Mouse (Mus musculus) heart, postnatal 14 days (tissue): ENCODE measurements around the gene Nthl1. TPM values are rescaled to one million over a fixed set of nuclear protein-coding genes. Genes with fewer than 3 reads are reported as not detected.
"Not testable (repeated sequence)": the region's sequence is repeated elsewhere in the genome, so short reads cannot be mapped to it uniquely, and the experiment has no call there.

Experiments used
- DNase-seq, 2 experiments: peaks; one replicate each; pipeline ENCODE4 v3.0.0; 2021 to 2022
- intact Hi-C: fragments of 180-260 bp; cut with DNase I; formaldehyde crosslinking; loops from one replicate; pipeline ENCODE4 v1.15.1; 2025
- total RNA-seq, 2 experiments: library from RNA; stranded (reverse); gene quantifications; 2 replicates each; pipeline ENCODE4 v1.2.3; 2021

Nthl1 gene
- total RNA-seq, 2 experiments from 2014 or later: 2.1 to 4.1 TPM

GRCm38 (mm10) chr17:24647493-24647892 is 15.0 kb downstream of the Nthl1 start:
- intact Hi-C loops: no loop called here
- DNase-seq: peak in 1 of 2 experiments; percentile 19

- intact Hi-C loops: no loop called here
- no peak for DNase-seq
These were observed 16.4 kb downstream of the Nthl1 start for GRCm38 (mm10) chr17:24648731-24649377.

GRCm38 (mm10) chr17:24649581-24650069 is 17.1 kb downstream of the Nthl1 start:
- peak; percentile 71 to 74 for DNase-seq
- intact Hi-C loops: loop anchor here (2.0 to 5.0 kb wide), 2 partner anchors 17 to 32 kb away; partner anchors contain the start of genes Nthl1 and Tsc2

DNA sequence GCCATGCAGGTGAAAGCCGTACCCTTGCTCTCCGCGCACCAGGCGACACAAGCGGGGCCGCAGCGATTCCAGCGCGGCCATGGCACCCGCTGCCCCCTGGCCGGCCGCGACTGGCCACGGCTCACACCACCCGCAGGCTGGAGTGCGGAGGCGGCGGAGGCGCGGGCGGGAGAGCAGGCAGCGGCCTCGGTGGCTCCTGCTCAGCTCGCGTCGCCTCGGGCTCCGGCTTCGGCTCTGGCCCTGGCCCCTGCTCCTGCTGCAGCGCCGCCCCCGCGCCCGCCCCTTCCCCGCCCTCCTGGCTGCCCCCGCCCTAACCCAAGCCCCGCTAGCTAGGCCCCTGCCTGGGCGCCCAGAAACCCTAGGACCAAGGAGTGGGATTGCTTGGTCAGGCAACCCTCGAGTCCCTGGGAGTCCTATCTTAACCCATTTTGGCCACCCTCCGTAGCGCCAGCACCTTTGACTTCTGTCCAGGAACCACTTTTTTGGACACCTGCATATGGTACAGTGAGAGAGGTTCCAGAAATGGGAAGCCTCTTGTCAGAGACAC is 17.7 kb downstream of the Nthl1 start, which contains the start of gene Slc9a3r2:
TSS of gene Slc9a3r2 (minus strand) at position 258 of the 547 bp plus-strand sequence.
- peak; percentile 70 to 83 for DNase-seq
- intact Hi-C loops: loop anchor here (2.0 to 5.0 kb wide), 2 partner anchors 17 to 33 kb away; partner anchors contain the start of genes Nthl1 and Tsc2

GRCm38 (mm10) chr17:24650766-24651165 is 18.3 kb downstream of the Nthl1 start:
- no peak for DNase-seq
- intact Hi-C loops: loop anchor here (2.0 to 5.0 kb wide), 2 partner anchors 18 to 33 kb away; partner anchors contain the start of genes Nthl1 and Tsc2

GRCm38 (mm10) chr17:24651835-24652234 is 19.4 kb downstream of the Nthl1 start:
- intact Hi-C loops: loop anchor here (2.0 to 5.0 kb wide), 2 partner anchors 19 to 35 kb away; partner anchors contain the start of genes Nthl1 and Tsc2
- no peak for DNase-seq

DNA sequence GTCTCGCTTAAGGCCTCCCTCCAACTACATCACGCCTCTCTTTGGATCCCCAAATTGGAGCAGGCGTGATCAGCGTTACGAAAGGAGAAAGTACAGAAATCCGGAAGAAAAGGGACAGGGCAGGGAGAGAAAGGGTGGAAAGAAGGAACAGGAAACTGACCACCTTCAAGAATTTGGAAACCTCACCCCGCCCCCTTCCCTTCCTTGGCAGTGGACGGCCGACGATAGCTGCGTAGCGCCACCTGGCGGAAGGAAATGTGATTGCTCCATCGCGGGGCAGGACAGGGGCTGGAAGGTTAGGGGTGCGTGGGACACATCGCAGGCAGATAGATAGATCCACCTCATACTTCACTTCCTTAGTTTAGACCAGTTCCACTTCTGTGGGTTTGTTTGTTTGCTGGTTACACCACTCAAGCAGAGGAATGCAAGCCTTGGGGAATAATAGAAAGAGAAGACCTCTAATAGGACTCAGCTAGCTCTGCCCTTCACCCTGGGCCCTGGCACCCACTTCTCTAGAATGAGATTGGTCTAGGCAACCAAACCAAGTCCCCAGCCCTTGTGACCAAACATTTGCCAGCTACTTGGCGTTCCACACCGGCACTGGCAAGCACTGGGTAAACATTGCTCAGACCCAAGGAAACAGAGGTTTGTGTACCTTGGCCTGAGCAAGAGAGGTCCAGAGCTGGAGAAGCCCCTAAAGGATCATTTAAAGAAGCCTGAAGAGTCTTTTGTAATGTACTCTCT is 21.7 kb downstream of the Nthl1 start:
- intact Hi-C loops: loop anchor here (1.0 to 5.0 kb wide), 3 partner anchors 26 to 115 kb away; no protein-coding TSS in a partner anchor

DNA sequence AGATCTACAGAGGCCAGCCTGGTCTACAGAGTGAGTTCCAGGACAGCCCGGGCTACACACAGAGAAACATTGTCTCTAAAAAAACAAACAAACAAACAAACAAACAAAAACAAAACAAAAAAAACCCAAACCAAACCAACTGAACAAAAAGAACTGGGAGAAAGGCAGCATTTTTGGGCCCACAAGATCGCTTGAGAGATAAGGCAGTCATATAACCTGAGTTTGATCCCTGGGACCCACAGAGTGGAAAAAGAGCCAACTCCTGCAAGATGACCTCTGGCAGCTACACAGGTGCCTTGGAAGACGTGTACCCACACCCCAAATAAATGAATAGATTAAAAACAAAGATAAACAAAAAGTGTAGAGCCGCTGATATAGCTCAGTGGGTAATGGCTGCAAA is 22.5 kb downstream of the Nthl1 start:
- intact Hi-C loops: loop anchor here (1.0 to 5.0 kb wide), 3 partner anchors 27 to 116 kb away; no protein-coding TSS in a partner anchor

More for the DNA sequence above, 21.7 kb downstream of the Nthl1 start:
- DNase-seq: peak; percentile 80 to 88

DNA sequence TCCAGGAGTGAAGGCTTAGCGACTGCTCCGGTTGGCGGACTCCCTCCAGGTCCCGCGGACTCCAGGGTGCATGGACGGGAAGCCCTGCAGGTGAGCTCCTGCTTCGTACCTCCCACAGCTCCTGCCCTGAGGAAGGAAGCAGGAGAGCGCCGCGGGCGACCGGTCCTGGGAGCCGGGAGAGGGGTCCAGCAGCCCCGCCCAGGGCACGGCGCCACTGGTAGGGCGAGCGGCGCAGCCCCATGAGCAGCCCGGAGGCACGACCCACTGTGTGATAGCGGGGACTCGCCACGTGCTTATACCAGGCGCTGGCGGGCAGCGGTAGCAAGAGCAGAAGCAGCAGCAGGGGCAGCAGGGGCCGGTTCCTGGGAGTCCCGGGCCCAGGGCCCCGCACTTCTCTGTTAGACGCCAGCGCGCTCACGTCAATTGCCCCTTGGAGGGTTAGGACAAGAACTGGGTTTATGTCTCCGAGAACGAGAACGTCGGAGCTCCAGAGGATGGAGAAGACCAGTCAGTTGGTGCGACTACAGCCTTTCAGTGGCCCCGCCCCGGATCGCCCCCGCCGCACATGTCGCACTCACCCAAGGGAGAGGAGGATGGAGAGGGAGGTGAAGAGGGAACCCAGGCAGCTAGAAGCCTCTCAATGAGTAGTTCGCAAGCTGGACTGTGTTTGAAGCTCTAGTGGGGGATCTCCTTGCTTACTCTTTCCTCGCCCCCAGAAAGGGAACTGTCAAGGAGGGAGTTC is 25.7 kb downstream of the Nthl1 start, which contains the start of gene Npw:
TSS of gene Npw (minus strand) at position 441 of the 742 bp plus-strand sequence.
- DNase-seq: peak; percentile 23 to 34
- intact Hi-C loops: no loop called here

More for the DNA sequence above, 22.5 kb downstream of the Nthl1 start:
- no peak for DNase-seq

DNA sequence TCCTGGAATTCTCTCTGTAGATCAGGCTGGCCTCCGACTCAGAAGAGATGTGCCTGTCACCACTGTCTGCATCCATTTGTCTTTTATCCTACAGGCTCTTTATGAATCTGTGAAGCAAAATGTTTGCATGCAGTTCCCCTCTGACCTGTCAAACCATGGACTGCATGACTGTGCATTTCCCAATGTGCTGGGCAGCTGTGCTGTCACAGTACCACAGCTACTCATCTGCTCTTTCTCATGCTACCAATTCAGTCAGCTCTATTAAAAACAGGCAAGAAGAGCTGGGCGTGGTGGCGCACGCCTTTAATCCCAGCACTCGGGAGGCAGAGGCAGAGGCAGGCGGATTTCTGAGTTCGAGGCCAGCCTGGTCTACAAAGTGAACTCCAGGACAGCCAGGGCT is 34.5 kb downstream of the Nthl1 start:
- DNase-seq, intact Hi-C loops: not testable (repeated sequence)

GRCm38 (mm10) chr17:24667416-24667815 is 34.9 kb downstream of the Nthl1 start:
- DNase-seq: peak; percentile 53 to 63
- intact Hi-C loops: no loop called here

DNA sequence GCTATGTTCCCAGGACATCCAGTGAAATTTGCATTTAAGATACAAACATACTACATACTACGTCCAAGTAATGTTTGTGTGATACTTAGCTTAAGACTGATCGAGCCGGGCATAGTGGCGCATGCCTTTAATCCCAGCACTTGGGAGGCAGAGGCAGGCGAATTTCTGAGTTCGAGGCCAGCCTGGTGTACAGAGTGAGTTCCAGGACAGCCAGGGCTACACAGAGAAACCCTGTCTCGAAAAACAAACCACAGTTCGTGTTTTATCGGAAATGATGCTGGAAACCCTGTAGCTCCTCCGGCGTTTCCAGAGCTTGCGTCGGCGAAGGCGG is 36.7 kb downstream of the Nthl1 start:
- intact Hi-C loops, DNase-seq: not testable (repeated sequence)

- intact Hi-C loops: loop anchor here (2.0 kb wide), 1 partner anchor 23 kb away; no protein-coding TSS in a partner anchor
- peak; percentile 98 to 99 for DNase-seq
These were observed 37.2 kb downstream of the Nthl1 start, which contains the start of gene Zfp598 for GRCm38 (mm10) chr17:24669545-24670245. Gene Zfp598, plus strand, starts transcription at chr17:24669687.

- no peak for DNase-seq
- intact Hi-C loops: loop anchor here (2.0 kb wide), 1 partner anchor 22 kb away; no protein-coding TSS in a partner anchor
These were observed 37.9 kb downstream of the Nthl1 start for GRCm38 (mm10) chr17:24670246-24670844.

- DNase-seq: no peak
- intact Hi-C loops: loop anchor here (2.0 kb wide), 1 partner anchor 21 kb away; no protein-coding TSS in a partner anchor
These were observed 38.9 kb downstream of the Nthl1 start for GRCm38 (mm10) chr17:24671346-24671745.

GRCm38 (mm10) chr17:24672141-24672540 is 39.7 kb downstream of the Nthl1 start:
- intact Hi-C loops: no loop called here
- peak in 1 of 2 experiments; percentile 56 for DNase-seq

GRCm38 (mm10) chr17:24674277-24674676 is 41.8 kb downstream of the Nthl1 start:
- DNase-seq: no peak
- intact Hi-C loops: no loop called here

DNA sequence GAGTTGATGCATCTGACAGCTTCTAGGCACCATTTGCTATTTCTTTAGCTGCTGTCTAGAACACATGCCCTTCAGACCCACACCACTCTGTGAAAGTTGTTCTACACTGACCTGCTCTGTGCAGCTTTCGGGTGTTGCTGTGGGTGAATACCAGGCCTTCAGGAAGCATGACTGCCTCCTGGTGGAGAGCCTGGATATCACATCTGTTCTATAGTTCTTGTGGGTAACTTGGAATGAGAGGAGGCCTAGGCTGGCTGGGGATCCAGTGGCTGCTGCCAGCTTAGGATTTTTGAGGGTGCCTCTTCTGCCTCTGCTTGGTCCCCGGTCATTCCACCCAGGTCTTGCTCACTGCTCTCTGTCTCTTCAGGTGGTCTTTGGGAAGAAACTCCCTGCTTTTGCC is 43.7 kb downstream of the Nthl1 start:
- intact Hi-C loops: no loop called here
- peak; percentile 74 to 85 for DNase-seq

GRCm38 (mm10) chr17:24676877-24677276 is 44.4 kb downstream of the Nthl1 start:
- DNase-seq: no peak
- intact Hi-C loops: no loop called here
